Mouse (Mus musculus) thymus, adult 2 months (tissue): Measurements from ENCODE around the gene Zfp982. TPM values are rescaled to one million over a fixed set of nuclear protein-coding genes. Genes with fewer than 3 reads are reported as not detected.
"Not testable (repeated sequence)": the region's sequence is repeated elsewhere in the genome, so short reads cannot be mapped to it uniquely, and the experiment has no call there.

Experiments
- DNase-seq: peaks from one replicate; pipeline ENCODE4 v3.0.0; 2021
- H3K27ac ChIP-seq: fragments of 200-500 bp; 2 replicates; pipeline ENCODE4 v1.5.1; 2012; ENCODE audit warnings: low read length, control low read depth; ENCODE audit not compliant: control insufficient read depth, insufficient read depth
- H3K27me3 ChIP-seq: fragments of 200-500 bp; 2 replicates; pipeline ENCODE4 v1.6.1; 2012; ENCODE audit warnings: mild to moderate bottlenecking, low read length, moderate library complexity, mixed read lengths; ENCODE audit not compliant: control insufficient read depth, insufficient read depth
- H3K36me3 ChIP-seq: fragments of 200-500 bp; 2 replicates; pipeline ENCODE4 v1.6.1; 2012; ENCODE audit warnings: mild to moderate bottlenecking, low read length, moderate library complexity; ENCODE audit not compliant: control insufficient read depth, insufficient read depth
- H3K4me1 ChIP-seq: fragments of 200-500 bp; replicated peaks from 2 replicates; pipeline ENCODE4 v1.6.1; 2012; ENCODE audit warnings: low read length; ENCODE audit not compliant: control insufficient read depth, insufficient read depth
- H3K4me3 ChIP-seq: fragments of 200-500 bp; 2 replicates; pipeline ENCODE4 v1.5.1; 2012; ENCODE audit warnings: mild to moderate bottlenecking, low read length, control low read depth, moderate library complexity; ENCODE audit not compliant: control insufficient read depth, insufficient read depth
- CTCF ChIP-seq: fragments of 200-500 bp; IDR thresholded peaks from 2 replicates; pipeline ENCODE4 v1.5.1; 2012; ENCODE audit warnings: mild to moderate bottlenecking, control low read depth, low read length, moderate library complexity, borderline replicate concordance; ENCODE audit not compliant: control insufficient read depth, poor library complexity, insufficient read depth; ENCODE audit errors: extremely low read depth
- POLR2A ChIP-seq: fragments of 200-500 bp; IDR thresholded peaks from 2 replicates; pipeline ENCODE4 v1.6.1; 2012; ENCODE audit warnings: mild to moderate bottlenecking, low read length, control low read depth, moderate library complexity; ENCODE audit not compliant: control insufficient read depth, poor library complexity, insufficient read depth; ENCODE audit errors: extremely low read depth
- WGBS: fragments of 180-500 bp; shearing (Covaris S2); methylation state at CpG from one replicate; pipeline ENCODE4 v1.1.7; 2018; 5-methylcytosine and 5-hydroxymethylcytosine counted together
- polyA plus RNA-seq: library from polyadenylated mRNA; depleted of rRNA; stranded (reverse); fragments of >200 nt; gene quantifications from 2 replicates; pipeline ENCODE4 v1.2.3, GENCODE M21; 2012; rRNA removed

Gene Zfp982
- polyA plus RNA-seq, 1 experiment: not detected

DNA sequence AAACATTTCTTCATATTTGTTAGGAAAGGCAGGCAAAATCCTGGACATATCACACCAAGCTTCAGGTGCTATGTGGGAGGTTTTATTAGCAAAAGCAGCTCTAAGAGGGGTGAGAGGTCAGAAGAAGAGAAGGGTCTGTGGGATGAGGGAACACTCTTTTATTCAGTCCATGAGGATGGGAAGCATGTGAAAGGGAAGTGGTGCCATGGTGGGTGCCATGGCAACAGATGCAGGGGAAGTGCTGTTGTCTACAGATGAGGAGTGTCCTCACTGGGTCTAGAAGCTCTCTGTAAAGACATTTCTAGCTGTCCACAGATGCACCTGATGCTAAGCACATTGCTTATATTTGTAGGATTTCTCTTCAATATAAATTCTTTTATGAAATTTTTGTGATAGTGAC is 48.9 kb downstream of the Zfp982 start:
- TF ChIP-seq POLR2A (no peak), CTCF (no peak)
- Histone ChIP-seq H3K36me3 (no peaks in the 10 kb centered on the region), H3K4me3 (no peak overlapping the region), H3K27ac (no peak overlapping the region), H3K4me1 (no peaks in the 10 kb centered on the region), H3K27me3 (no peaks in the 10 kb centered on the region)
- no peak for DNase-seq

DNA sequence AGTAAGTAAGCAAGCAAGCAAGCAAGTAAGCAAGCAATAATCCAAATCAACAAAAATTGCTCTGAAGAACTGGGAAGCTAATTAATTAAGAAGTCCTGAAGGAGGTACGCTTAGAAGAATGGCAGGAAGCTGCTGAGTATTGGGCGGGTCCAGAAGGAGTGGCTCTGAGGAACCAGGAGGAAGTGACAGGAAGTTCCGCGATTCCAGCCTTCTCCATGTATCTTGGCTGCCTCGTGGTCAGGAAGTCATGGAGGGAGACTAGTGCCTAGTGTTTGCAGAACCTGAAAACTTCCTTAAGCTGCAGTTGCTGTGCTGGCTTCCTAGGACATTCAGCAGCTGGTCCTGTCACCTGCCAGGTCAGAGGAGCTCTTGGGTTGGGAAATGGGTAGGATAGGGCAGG is 60.9 kb downstream of the Zfp982 start, which contains the start of gene Zfp985:
Zfp985 (plus strand) TSS at position 207 of the 400 bp plus-strand sequence.
- not testable (repeated sequence) for H3K27me3 ChIP-seq, H3K36me3 ChIP-seq, H3K27ac ChIP-seq, H3K4me1 ChIP-seq, H3K4me3 ChIP-seq, DNase-seq
- 66% methylated on average over 5 of the region's 5 CpGs for WGBS

DNA sequence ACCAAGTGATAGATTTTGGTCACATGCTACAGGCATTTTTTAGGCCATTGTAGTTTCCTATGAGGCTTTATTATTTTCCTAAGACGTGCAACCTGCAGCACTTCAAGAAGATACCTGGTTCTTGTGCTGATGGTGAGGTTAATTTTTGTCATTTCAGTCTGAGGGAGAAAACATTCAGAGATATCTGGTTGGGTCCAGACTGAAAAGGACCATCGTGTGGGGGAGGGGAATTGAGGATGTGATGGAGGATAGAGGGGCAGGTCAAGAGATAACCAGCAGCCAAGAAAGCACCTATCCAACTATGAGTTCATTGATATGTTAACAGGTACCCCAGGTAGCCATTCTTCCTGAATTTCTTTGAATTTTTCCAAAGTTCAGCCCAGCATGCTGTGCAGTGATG is 62.1 kb downstream of the Zfp982 start:
- H3K27me3 ChIP-seq, H3K27ac ChIP-seq, DNase-seq, H3K4me3 ChIP-seq, H3K4me1 ChIP-seq, H3K36me3 ChIP-seq: not testable (repeated sequence)
- 78% methylated on average over 2 of the region's 2 CpGs for WGBS

DNA sequence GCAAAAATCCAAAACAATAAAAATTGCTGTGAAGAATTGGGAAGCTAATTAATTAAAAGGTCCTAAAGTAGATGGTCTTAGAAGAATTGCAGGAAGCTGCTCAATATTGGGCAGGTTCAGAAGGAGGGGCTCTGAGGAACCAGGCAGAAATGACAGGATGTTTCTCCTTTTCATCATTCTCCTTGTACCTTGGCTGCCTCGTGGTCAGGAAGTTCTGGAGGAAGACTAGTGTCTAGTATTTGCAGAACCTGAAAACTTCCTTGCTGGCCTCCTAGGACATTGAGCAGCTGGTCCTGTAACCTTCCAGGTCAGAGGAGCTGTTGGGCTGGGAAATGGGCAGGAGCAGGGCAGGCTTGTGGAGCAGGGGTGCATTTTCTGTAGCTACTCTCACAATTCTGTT is 64.7 kb downstream of the Zfp982 start:
- not testable (repeated sequence) for H3K4me3 ChIP-seq, DNase-seq, H3K36me3 ChIP-seq, H3K27me3 ChIP-seq, H3K27ac ChIP-seq, H3K4me1 ChIP-seq
- WGBS: 9% methylated on average over 1 of the region's 1 CpGs

DNA sequence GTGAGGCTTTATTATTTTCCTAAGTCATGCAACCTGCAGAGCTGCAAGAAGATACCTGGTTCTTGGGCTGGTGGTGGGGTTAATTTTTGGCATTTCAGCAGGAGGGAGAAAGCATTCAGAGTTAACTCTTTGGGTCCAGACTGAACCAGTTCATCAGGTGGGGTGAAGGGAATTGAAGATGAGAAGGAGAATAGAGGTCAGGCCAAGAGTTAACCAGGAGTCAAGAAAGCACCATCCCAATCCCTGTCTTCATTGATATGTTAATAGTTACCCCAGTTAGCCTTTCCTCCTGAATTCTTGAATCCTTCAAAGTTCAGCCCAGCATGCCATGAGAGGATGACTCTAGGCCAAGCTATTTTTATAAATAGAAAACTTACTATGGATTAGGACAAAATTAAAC is 65.8 kb downstream of the Zfp982 start:
- H3K36me3 ChIP-seq, H3K27me3 ChIP-seq, H3K4me1 ChIP-seq, H3K27ac ChIP-seq, H3K4me3 ChIP-seq, DNase-seq: not testable (repeated sequence)

DNA sequence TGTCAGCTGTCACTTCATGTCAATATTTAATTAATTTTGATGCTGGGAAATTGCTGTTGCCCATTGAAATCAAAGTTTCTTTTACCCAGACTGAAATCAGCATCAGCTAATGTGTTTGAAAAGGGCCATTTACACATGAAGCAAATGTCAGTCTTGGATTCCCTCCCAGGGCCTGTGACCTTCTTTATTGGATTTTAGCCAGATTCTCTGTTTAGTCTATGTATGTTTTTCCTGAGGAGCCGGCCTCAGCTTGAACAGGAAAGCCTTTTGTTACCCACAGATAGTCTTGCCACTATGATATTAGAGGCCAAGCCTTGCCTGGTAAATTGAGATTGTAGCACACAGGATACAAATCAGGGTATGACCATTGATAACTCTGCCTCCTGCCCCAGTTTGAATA is 66.9 kb downstream of the Zfp982 start:
- not testable (repeated sequence) for H3K4me3 ChIP-seq, H3K27ac ChIP-seq, H3K27me3 ChIP-seq, H3K4me1 ChIP-seq, H3K36me3 ChIP-seq, DNase-seq
- WGBS: 52% methylated on average over 1 of the region's 1 CpGs

Other genes starting within 250 kb of the Zfp982 start
- not detected in 2 replicates for gene Zfp988, start 186.7 kb upstream of the Zfp982 start, polyA plus RNA-seq
- gene Zfp978, start 131.1 kb upstream of the Zfp982 start, polyA plus RNA-seq: not detected in 2 replicates
- 0.03 TPM in 1 of 2 replicates, not detected in the other for gene Gm16503, start 47.8 kb downstream of the Zfp982 start, polyA plus RNA-seq
- gene Zfp985, start 60.9 kb downstream of the Zfp982 start, polyA plus RNA-seq: not detected in 2 replicates
- gene Zfp979, start 150.1 kb downstream of the Zfp982 start, polyA plus RNA-seq: 0.05 TPM in 1 of 2 replicates, not detected in the other
- gene Zfp534, start 210.1 kb downstream of the Zfp982 start, polyA plus RNA-seq: 0.03 TPM in 1 of 2 replicates, not detected in the other